19 mouse cellular contexts compared by ENCODE assay signal in the genomic region with DNA sequence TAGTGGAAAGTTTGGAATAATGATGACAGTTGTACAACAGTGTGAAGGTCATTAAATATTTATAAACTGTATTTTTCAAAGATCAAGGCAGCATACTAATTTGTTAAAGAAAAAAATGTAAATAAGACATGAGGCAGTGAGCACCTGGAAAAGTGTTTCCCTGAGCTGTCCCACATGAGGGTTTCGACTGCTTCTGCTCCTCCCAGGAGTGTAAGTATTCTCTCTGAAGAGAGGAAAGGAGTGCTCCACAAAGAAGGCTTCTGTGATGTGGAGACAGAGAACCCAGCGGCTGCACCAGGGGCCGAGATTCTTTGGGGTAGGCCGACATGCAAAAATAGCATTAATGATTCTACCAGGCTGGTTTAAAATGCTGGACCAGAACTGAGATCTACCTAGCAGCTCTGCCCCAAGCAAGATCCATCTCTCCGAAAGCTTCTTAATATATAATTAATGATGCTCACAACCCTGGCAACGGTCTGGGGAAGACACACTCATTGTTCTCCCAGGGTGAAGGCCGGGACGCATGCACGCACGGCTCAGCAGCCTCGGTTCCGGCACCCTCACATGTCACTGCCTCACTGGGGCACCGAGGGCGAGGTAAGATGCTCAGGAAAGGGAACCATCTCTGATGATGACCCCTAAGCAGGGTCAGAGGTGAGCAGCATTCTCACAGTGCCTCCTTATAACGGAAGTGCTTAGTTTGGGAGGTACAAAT.
DNase-seq lines count a peak whose midpoint lies in the region; ATAC-seq lines count a peak whose summit lies in the region.
"Had no signal": no experiment of that assay in that cellular context is flagged by ENCODE, and none has a peak within 500 bp of the region (broad histone marks: within the 10 kb centered on the region; RNA-seq: fewer than 3 reads in every experiment).

No protein-coding gene starts in this region.

- H3K4me1 ChIP-seq in forebrain, embryonic 12.5 days, result peaks cover 15% of the 10 kb centered on the region
- no peaks in the 10 kb centered on the region for H3K4me1 ChIP-seq in forebrain, embryonic 11.5 days (replicated peaks; ENCODE audit: control insufficient read depth, insufficient read depth, low read length)
- H3K4me1 ChIP-seq in lung, embryonic 15.5 days, result peaks cover 12% of the 10 kb centered on the region
- H3K4me1 ChIP-seq in hindbrain, embryonic 15.5 days (replicated peaks), result peaks cover 15% of the 10 kb centered on the region
- peaks cover 19% of the 10 kb centered on the region for H3K4me1 ChIP-seq in neural tube, embryonic 13.5 days (replicated peaks)
- H3K4me1 ChIP-seq in heart, embryonic 10.5 days, result no peaks in the 10 kb centered on the region

- 0 out of 2 replicates have a peak overlapping the region, but pooled peaks have one; percentile 5 for H3K27ac ChIP-seq in forebrain, embryonic 12.5 days
- H3K27ac ChIP-seq in forebrain, embryonic 11.5 days (ENCODE audit: low read depth, low read length), result no peak overlapping the region
- peak overlapping the region; percentile 61; the same call in 1 of the 2 replicates for H3K27ac ChIP-seq in lung, embryonic 15.5 days
- H3K27ac ChIP-seq in hindbrain, embryonic 15.5 days (replicated peaks), result peak overlapping the region; percentile 46; the same call in 1 of the 2 replicates
- H3K27ac ChIP-seq in neural tube, embryonic 13.5 days (replicated peaks), result no peak overlapping the region; the same call in 1 of the 2 replicates
- no peak overlapping the region for H3K27ac ChIP-seq in heart, embryonic 10.5 days
- H3K27ac ChIP-seq: liver, embryonic 13.5 days; stomach, postnatal 0 days had no signal

- H3K36me3 ChIP-seq in forebrain, embryonic 12.5 days (replicated peaks), result peaks cover 18% of the 10 kb centered on the region
- H3K36me3 ChIP-seq in forebrain, embryonic 11.5 days (ENCODE audit: control insufficient read depth, insufficient read depth, low read length), result peaks cover 3% of the 10 kb centered on the region; the same call in 1 of the 2 replicates
- peaks cover 17% of the 10 kb centered on the region; the same call in 1 of the 2 replicates for H3K36me3 ChIP-seq in lung, embryonic 15.5 days
- peaks cover 23% of the 10 kb centered on the region for H3K36me3 ChIP-seq in hindbrain, embryonic 15.5 days
- H3K36me3 ChIP-seq in neural tube, embryonic 13.5 days, result peaks cover 49% of the 10 kb centered on the region
- peaks cover 50% of the 10 kb centered on the region for H3K36me3 ChIP-seq in heart, embryonic 10.5 days

- H3K4me2 ChIP-seq in forebrain, embryonic 12.5 days, result no peak overlapping the region
- H3K4me2 ChIP-seq in forebrain, embryonic 11.5 days (ENCODE audit: low read depth, low read length, severe bottlenecking), result no peak overlapping the region
- H3K4me2 ChIP-seq in lung, embryonic 15.5 days, result no peak overlapping the region
- no peak overlapping the region for H3K4me2 ChIP-seq in hindbrain, embryonic 15.5 days
- no peak overlapping the region for H3K4me2 ChIP-seq in neural tube, embryonic 13.5 days
- H3K4me2 ChIP-seq: heart, embryonic 11.5 days; liver, embryonic 13.5 days had no signal

- no peaks in the 10 kb centered on the region for H3K9me3 ChIP-seq in forebrain, embryonic 12.5 days
- no peaks in the 10 kb centered on the region for H3K9me3 ChIP-seq in forebrain, embryonic 11.5 days (ENCODE audit: control insufficient read depth, low read length)
- no peaks in the 10 kb centered on the region for H3K9me3 ChIP-seq in lung, embryonic 15.5 days
- no peaks in the 10 kb centered on the region for H3K9me3 ChIP-seq in hindbrain, embryonic 15.5 days
- H3K9me3 ChIP-seq in neural tube, embryonic 13.5 days, result no peaks in the 10 kb centered on the region
- no peaks in the 10 kb centered on the region for H3K9me3 ChIP-seq in heart, embryonic 10.5 days
- H3K9me3 ChIP-seq: liver, embryonic 13.5 days; megakaryocyte, embryonic 14.5 days had no signal

- DNase-seq in forebrain, embryonic 11.5 days (ENCODE audit: low spot score), result no peak
- DNase-seq in lung, postnatal 4 days, result no peak
- DNase-seq in heart, embryonic 10.5 days (ENCODE audit: low spot score), result no peak
- DNase-seq in cerebellum, adult 18-20 months, result no peak
- DNase-seq: adrenal gland, postnatal 10 days; cerebellum, postnatal 10 days; kidney, postnatal 10 days; liver, embryonic 13.5 days; spleen, adult 18-20 months; thymus, postnatal 14 days had no signal

- WGBS in forebrain, embryonic 12.5 days, result 83% methylated on average over 15 of the region's 15 CpGs
- WGBS in forebrain, embryonic 11.5 days, result 85% methylated on average over 15 of the region's 15 CpGs
- 81% methylated on average over 15 of the region's 15 CpGs for WGBS in lung, embryonic 15.5 days
- WGBS in hindbrain, embryonic 15.5 days, result 53% methylated on average over 15 of the region's 15 CpGs
- WGBS in neural tube, embryonic 13.5 days, result 57% methylated on average over 15 of the region's 15 CpGs
- 90% methylated on average over 15 of the region's 15 CpGs for WGBS in heart, embryonic 10.5 days

- no peaks in the 10 kb centered on the region for H3K27me3 ChIP-seq in forebrain, embryonic 12.5 days
- H3K27me3 ChIP-seq in forebrain, embryonic 11.5 days (ENCODE audit: control insufficient read depth, insufficient read depth, low read length), result no peaks in the 10 kb centered on the region
- no peaks in the 10 kb centered on the region for H3K27me3 ChIP-seq in lung, embryonic 15.5 days
- H3K27me3 ChIP-seq in hindbrain, embryonic 15.5 days, result no peaks in the 10 kb centered on the region
- no peaks in the 10 kb centered on the region for H3K27me3 ChIP-seq in neural tube, embryonic 13.5 days
- H3K27me3 ChIP-seq in heart, embryonic 10.5 days (ENCODE audit: insufficient read depth, poor library complexity, severe bottlenecking), result no peaks in the 10 kb centered on the region
- H3K27me3 ChIP-seq: liver, embryonic 13.5 days; megakaryocyte, embryonic 14.5 days had no signal

- ATAC-seq in forebrain, embryonic 12.5 days (ENCODE audit: low FRiP score), result no peak
- ATAC-seq in forebrain, embryonic 11.5 days (replicated peaks; ENCODE audit: low FRiP score), result no peak
- ATAC-seq in lung, embryonic 15.5 days (ENCODE audit: borderline replicate concordance, extremely low read depth, low FRiP score, low TSS enrichment), result no peak
- no peak for ATAC-seq in hindbrain, embryonic 15.5 days (ENCODE audit: low FRiP score, low read depth)
- ATAC-seq in neural tube, embryonic 13.5 days (ENCODE audit: low read depth), result 0 out of 2 replicates have a peak, but pooled peaks have one; percentile 32
- ATAC-seq: intestine, postnatal 0 days; lung, postnatal 0 days had no signal

- no peak overlapping the region for H3K4me3 ChIP-seq in forebrain, embryonic 12.5 days (replicated peaks)
- H3K4me3 ChIP-seq in forebrain, embryonic 11.5 days (ENCODE audit: low read depth, low read length), result no peak overlapping the region
- H3K4me3 ChIP-seq in lung, embryonic 15.5 days, result no peak overlapping the region
- H3K4me3 ChIP-seq in hindbrain, embryonic 15.5 days, result no peak overlapping the region
- no peak overlapping the region for H3K4me3 ChIP-seq in neural tube, embryonic 13.5 days
- no peak overlapping the region for H3K4me3 ChIP-seq in heart, embryonic 10.5 days
- H3K4me3 ChIP-seq: liver, embryonic 13.5 days; megakaryocyte, embryonic 14.5 days had no signal

- H3K9ac ChIP-seq in forebrain, embryonic 12.5 days, result no peak overlapping the region
- H3K9ac ChIP-seq in forebrain, embryonic 11.5 days (ENCODE audit: low read length), result no peak overlapping the region
- H3K9ac ChIP-seq in lung, embryonic 15.5 days, result no peak overlapping the region
- H3K9ac ChIP-seq in hindbrain, embryonic 15.5 days, result no peak overlapping the region
- no peak overlapping the region for H3K9ac ChIP-seq in neural tube, embryonic 13.5 days
- H3K9ac ChIP-seq: liver, embryonic 13.5 days had no signal

Comparison
In these comparisons a context has a peak if more than half of its experiments do, and no peak if none do; other contexts are left out.
1. H3K27ac ChIP-seq: peak in forebrain, embryonic 12.5 days (single experiment), lung, embryonic 15.5 days (single experiment) and hindbrain, embryonic 15.5 days (single experiment); none in forebrain, embryonic 11.5 days (single experiment), neural tube, embryonic 13.5 days (single experiment) and heart, embryonic 10.5 days (single experiment).